Mouse (Mus musculus) induced T-regulatory cell, adult 2 months (primary cell): Measurements from ENCODE around the gene Stac.

Source experiments
- DNase-seq: peaks from one replicate; pipeline ENCODE4 v3.0.0-alpha.2; 2012; ENCODE audit warnings: low read depth

Stac gene

GRCm38 (mm10) chr9:111587527-111587926, 102.6 kb downstream of the Stac start:
- no peak for DNase-seq

GRCm38 (mm10) chr9:111578784-111579183, 111.4 kb downstream of the Stac start:
- no peak for DNase-seq

DNA sequence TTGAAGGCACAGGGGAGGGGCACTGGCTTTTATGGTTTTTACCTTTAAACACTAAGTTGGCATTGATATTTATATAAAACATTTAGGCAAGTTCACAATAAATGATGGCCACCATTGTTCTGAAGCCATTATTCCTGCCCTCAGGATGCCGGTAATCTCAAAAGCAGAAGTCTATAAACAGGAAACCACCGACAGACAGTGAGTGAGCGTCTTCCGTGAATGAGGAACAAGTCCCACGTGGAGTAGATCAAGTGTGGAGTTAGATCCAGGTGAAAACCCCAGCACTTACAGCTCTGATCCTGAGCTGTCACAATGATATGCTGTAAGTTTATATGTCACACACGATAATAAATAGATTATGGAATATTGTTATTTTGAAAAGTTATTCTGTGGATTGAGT, 112.7 kb downstream of the Stac start:
- DNase-seq, result no peak

DNA sequence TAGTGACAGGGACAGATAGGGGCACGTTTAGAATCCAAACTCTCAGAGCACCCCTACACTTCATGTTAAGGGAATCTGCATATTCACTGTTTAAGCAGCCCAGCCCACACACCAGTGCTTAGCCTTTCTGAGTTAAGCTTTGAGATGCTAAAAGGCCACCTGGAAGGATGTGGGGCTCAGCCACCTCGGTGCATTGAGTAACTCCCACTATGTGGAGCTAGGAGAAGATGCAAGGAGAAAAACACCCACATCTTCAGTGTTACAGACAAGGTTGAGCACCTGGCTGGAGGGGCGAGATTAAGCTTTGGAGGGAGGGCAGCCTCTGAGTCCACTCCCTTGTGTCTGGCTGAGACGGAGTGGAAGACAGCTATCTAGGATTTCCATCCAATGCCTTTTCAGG, 114.3 kb downstream of the Stac start:
- no peak for DNase-seq

- no peak for DNase-seq
Measured at GRCm38 (mm10) chr9:111573836-111574235, 116.3 kb downstream of the Stac start.

DNA sequence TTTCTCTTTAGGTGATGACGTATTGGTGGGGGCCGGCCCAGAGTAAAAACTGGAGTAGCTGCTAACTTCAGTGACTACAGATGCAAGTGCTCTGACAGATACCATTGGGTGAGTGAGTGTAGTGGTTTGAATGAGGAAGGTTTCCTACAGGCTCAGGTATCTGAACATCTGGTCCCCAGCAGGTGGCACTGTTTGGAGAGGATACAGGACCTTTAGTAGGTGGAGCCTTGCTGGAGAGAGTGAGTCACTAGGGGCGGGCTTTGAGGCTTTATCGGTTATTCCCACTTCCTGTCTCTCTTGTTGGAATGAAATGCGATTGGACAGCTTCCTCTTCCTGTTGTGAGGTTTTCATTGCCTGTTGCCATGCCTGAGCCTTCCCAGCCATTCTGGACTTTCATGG, 118.5 kb downstream of the Stac start:
- DNase-seq, result peak; percentile 4

GRCm38 (mm10) chr9:111564176-111564575, 126.0 kb downstream of the Stac start:
- DNase-seq, result no peak

DNA sequence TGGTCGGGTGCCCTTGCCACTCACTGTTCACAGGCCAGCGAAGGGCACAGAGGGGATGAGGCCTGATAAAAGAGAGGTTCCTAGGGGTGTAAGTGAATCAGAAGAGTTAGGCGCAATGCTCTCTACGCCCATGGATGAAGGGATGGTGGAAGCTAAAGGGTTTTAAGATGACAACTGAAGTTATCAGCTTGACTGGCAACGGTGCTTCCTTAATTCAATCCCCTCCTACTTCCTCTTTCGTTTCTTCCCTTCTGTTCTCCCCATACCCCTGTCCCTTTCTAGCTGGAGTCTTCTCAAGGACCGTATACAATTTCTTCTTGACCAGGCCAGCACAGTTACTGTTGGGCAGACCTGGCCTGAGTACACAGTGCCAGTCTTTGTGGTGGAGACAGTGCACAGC, 126.9 kb downstream of the Stac start:
- no peak for DNase-seq

- DNase-seq, result no peak
Measured at GRCm38 (mm10) chr9:111562217-111562988, 127.7 kb downstream of the Stac start.

DNA sequence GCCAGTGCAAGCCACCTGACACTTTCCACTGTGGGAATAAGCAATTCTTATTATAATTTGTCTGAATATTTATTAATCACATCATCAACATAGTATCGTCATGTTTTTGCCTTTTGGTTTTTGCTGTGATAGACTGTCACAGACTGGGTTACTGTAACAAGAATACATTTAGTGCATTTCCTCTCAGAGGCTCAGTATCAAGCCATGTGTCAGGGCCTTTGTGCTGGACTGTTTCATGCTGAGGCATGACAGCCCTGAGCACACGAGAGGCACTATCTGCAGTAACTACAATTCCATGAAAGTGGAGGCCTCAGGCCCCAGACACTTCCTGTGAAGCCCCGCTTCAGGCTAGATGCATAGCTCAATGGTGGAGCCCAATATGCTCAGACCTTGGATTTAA, 133.4 kb downstream of the Stac start:
- DNase-seq, result no peak

DNA sequence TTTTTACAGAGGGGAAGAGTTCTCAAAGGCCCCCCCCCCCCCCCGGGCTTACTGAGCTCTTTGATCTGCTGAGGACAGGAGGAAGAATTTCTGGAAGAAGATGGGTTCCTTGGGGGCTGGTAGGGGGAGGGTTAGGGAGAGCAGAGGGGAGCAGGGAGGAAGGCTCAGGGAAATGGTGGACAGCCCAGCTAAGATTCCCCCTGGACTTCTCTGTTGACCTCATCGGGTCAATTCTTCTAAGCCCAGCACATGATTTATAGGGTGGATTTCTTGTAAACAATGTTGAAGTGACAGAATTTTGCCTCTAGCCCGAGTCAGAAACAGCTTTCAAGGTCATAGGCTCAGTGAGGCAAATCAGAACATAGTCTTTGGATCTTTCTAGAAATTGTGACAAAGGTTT, 137.3 kb downstream of the Stac start:
- no peak for DNase-seq

DNA sequence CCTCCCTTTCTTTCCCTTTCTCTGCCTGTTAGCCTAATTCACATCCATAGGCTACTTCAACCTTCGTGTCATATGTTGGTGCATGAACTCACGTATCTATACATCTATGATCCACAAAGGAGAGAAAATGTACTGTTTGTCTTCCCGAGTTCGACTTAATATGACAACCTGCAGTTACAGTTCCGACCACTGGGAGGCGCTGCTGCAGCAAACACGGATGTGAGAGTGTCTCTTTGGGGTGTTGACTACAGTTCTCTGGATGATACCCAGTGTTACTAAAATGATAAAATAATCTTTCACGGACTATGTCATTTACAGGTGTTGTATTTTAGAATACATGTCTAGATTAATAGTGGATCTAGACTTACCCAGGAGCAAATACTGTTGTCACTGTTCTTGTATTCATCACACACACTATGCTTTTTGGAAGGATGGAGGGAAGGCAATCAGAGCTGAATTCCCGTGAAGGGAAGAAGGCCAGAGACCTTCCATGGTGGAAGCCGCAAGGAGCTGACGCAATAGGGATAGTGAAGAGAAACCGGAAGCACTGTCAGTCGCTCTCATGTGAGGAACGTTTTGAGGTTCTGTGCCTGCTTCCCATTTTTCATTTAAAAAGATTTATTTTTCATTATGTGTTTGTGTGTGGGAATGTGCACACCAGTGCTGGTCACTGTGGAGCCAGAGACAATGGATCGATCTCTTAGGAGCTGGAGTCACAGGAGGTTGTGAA, 138.5 kb downstream of the Stac start:
- peak; percentile 36 for DNase-seq

DNA sequence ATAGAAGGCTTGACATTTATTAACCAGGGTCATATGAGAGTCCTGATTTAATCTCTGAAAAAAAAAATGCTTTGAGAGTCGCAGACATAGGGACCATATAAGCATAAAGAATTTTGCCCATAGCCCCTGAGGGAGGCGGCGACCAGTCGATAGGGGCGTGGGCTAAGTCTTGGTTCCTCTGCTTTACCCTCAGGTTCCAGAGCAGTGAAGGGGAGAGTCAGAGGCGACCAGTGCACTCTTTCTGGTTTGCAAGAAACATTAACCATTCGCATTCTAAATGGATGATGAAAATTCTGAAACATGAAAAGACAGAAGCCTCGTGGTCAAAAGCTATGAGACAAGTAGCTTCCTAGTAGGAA, 139.2 kb downstream of the Stac start:
- no peak for DNase-seq

DNA sequence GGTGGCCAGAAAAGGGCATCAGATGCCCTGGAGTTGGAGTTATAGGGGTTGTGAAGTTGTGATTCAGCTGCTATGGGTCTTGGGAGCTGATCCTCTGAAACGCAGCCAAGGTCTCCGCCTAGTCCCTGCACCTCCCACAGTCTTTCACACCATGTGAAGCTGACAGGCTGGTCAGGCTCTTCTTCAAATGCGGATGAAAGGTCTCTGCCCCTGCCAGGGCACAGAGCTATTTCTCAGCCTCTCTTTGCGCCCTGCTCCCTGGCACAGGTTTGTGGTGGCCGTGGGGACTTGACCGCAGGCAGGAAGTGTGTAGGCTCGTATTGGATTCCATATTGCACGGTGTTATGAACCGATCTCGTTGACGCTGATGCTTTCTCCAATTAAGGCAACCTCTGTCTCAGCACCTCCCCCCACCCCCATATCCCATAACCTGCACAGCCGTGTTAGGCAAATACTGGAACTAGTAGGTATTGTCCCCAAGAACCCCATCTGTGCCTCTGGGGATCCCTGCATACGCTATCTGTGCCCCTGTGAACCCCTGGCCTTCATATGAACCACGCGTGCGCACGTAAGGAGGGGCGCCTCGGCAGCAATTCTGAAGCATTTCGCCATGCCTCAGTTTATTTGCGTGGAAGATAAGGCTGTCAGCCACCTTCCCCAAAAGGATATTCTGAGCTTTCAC, 139.7 kb downstream of the Stac start:
- DNase-seq, result no peak

DNA sequence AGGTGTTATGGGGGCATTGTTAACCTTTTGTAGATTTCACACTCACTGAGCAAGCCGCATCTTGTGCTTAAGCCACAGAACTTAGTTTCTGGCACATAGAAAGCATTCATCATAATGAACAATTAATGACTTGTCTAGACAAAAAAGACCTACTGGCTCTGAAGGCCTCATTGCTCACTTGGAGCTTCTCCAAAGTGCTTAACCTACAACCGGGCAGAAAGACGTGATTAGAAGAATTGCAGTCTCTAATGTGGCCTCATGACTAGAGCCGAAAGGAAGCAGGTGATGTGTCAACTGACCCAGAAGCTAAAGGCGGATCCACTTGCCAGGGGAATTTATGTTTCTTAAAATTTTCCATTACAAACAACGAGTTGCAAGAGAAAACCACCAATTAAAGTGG, 147.5 kb downstream of the Stac start:
- no peak for DNase-seq

GRCm38 (mm10) chr9:111535445-111536064, 154.6 kb downstream of the Stac start:
- DNase-seq, result no peak

DNA sequence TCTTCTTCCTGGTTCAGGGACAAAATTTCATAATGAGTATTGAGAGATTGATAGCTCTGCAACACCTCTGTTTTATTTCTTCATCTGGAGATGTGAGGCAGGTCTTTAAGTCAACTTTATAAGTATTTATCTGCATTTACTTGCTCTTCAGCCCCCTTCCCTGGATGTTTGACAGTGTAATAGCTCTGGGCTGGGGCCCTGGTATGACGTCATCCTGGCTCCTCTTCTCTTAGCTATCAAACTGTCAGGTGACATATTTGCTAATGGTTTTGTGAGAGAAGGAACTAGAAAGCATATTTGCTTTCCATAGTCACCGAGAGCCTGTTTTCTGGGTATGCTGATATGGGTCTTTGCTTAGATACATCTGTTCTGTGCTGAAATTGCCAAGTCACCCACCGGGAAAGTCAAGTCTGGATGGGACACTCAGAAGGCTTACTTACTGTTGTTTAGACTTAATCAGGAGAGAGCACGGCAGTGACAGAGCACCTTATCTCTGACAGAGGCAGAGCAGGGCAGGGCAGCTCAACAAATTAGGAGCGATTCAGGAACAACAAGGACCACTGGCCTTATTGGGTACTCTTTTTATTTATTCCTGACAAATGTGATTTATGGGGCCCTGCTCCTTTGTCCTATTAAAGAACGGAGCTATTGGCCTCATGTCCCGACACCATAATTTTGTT, 155.3 kb downstream of the Stac start:
- DNase-seq, result no peak

GRCm38 (mm10) chr9:111523871-111524270, 166.3 kb downstream of the Stac start:
- no peak for DNase-seq

GRCm38 (mm10) chr9:111523111-111523510, 167.0 kb downstream of the Stac start:
- no peak for DNase-seq

DNA sequence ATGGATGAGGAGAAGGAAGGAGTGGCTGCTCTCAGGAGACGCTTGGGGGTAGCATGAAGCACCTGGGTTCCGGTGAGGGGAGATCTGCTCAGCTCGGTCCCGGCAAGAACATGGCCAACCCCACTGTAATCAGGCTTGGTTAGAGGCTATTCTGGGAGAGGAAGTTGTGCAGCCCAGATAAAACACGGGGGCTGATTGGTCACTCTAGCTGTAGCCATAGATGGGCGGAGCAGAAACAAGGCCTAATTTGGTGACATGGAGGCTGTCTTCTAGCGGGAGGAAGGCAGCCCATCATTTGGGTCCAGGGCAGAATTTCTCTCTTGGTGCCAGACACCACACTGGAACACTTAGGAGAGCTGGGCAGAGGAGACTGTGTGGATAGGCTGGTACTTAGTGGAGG, 167.9 kb downstream of the Stac start:
- DNase-seq, result no peak

- DNase-seq, result no peak
Measured at GRCm38 (mm10) chr9:111515536-111515935, 174.6 kb downstream of the Stac start.
